Mouse (Mus musculus) bone marrow, adult 2 months (tissue): Measurements from ENCODE around the gene Dstyk. TPM values are rescaled to one million over a fixed set of nuclear protein-coding genes. Genes with fewer than 3 reads are reported as not detected.
A peak's percentile ranks its signal among the peaks of the same experiment; 100 is the strongest.

Source experiments
- H3K27ac ChIP-seq: fragments of 200-500 bp; 2 replicates; pipeline ENCODE4 v1.5.1; 2012; ENCODE audit warnings: low read depth, mild to moderate bottlenecking, control low read depth, inconsistent platforms, low read length; ENCODE audit not compliant: control insufficient read depth, poor library complexity, insufficient read depth
- H3K4me1 ChIP-seq: fragments of 200-500 bp; 2 replicates; pipeline ENCODE4 v1.6.1; 2011; ENCODE audit warnings: low read length; ENCODE audit not compliant: control insufficient read depth, insufficient read depth
- H3K4me3 ChIP-seq: fragments of 200-500 bp; replicated peaks from 2 replicates; pipeline ENCODE3; 2011; ENCODE audit warnings: mild to moderate bottlenecking, low read depth, low read length, control low read depth; ENCODE audit not compliant: control insufficient read depth
- CTCF ChIP-seq: fragments of 200-500 bp; IDR thresholded peaks from 2 replicates; pipeline ENCODE4 v1.5.1; 2011; ENCODE audit warnings: low read length, control low read depth; ENCODE audit not compliant: control insufficient read depth, insufficient read depth
- POLR2A ChIP-seq: fragments of 200-500 bp; IDR thresholded peaks from 2 replicates; pipeline ENCODE4 v1.6.1; 2011; ENCODE audit warnings: low read depth, mild to moderate bottlenecking, control low read depth, low read length, borderline replicate concordance; ENCODE audit not compliant: control insufficient read depth
- WGBS: fragments of 180-500 bp; shearing (Covaris S2); methylation state at CpG from one replicate; pipeline ENCODE4 v1.1.7; 2018; 5-methylcytosine and 5-hydroxymethylcytosine counted together
- polyA plus RNA-seq: library from polyadenylated mRNA; stranded (reverse); fragments of >200 nt; gene quantifications from 2 replicates; pipeline ENCODE4 v1.2.4, GENCODE M21; 2011; ENCODE audit warnings: low replicate concordance; ENCODE audit not compliant: missing spikeins, insufficient read depth, insufficient read length

The Dstyk gene
- polyA plus RNA-seq, 1 experiment, result 13.7 TPM

- whole genome bisulfite sequencing, result 86% methylated on average over 2 of the region's 2 CpGs
- TF ChIP-seq POLR2A (no peak), CTCF (no peak)
- no peak overlapping the region for H3K27ac ChIP-seq
- H3K4me3 ChIP-seq, result no peak overlapping the region
- peaks cover 3% of the 10 kb centered on the region; the same call in 1 of the 2 replicates for H3K4me1 ChIP-seq
These were observed 53.7 kb downstream of the Dstyk start for GRCm38 (mm10) chr1:132471032-132471431.

GRCm38 (mm10) chr1:132471499-132471898 is 54.1 kb downstream of the Dstyk start:
- no peak for TF ChIP-seq CTCF
- TF ChIP-seq POLR2A, result no peak
- 87% methylated on average over 5 of the region's 5 CpGs for WGBS

GRCm38 (mm10) chr1:132472537-132472936 is 55.2 kb downstream of the Dstyk start:
- peaks cover 3% of the 10 kb centered on the region; the same call in 1 of the 2 replicates for H3K4me1 ChIP-seq
- H3K27ac ChIP-seq, result no peak overlapping the region
- WGBS, result 43% methylated on average over 5 of the region's 5 CpGs
- no peak overlapping the region for H3K4me3 ChIP-seq
- TF ChIP-seq CTCF (no peak), POLR2A (no peak)

More at GRCm38 (mm10) chr1:132471499-132471898, 54.1 kb downstream of the Dstyk start:
- Histone ChIP-seq H3K27ac (no peak overlapping the region), H3K4me3 (no peak overlapping the region), H3K4me1 (peaks cover 3% of the 10 kb centered on the region; the same call in 1 of the 2 replicates)

GRCm38 (mm10) chr1:132474496-132474895 is 57.1 kb downstream of the Dstyk start:
- Histone ChIP-seq H3K27ac (no peak overlapping the region), H3K4me1 (peaks cover 3% of the 10 kb centered on the region; the same call in 1 of the 2 replicates), H3K4me3 (no peak overlapping the region)
- WGBS, result 82% methylated on average over 1 of the region's 1 CpGs
- TF ChIP-seq POLR2A (no peak), CTCF (no peak)

GRCm38 (mm10) chr1:132476575-132476927 is 59.2 kb downstream of the Dstyk start:
- WGBS, result 3% methylated on average over 9 of the region's 9 CpGs
- Histone ChIP-seq H3K4me3 (peak overlapping the region; percentile 79), H3K4me1 (no peaks in the 10 kb centered on the region; the same call in 1 of the 2 replicates), H3K27ac (peak overlapping the region; percentile 24; the same call in 1 of the 2 replicates)
- TF ChIP-seq CTCF (no peak), POLR2A (no peak)

GRCm38 (mm10) chr1:132476928-132477691 is 59.8 kb downstream of the Dstyk start, which contains the start of gene Rbbp5:
Gene Rbbp5, plus strand, starts transcription at chr1:132477365.
- Histone ChIP-seq H3K4me1 (no peaks in the 10 kb centered on the region; the same call in 1 of the 2 replicates), H3K27ac (peak within 1 kb of the TSS; percentile 67), H3K4me3 (peak within 1 kb of the TSS; percentile 79)
- TF ChIP-seq CTCF (no peak), POLR2A (no peak)
- under 1% methylated on average over 43 of the region's 43 CpGs for WGBS

- WGBS, result 94% methylated on average over 1 of the region's 1 CpGs
- H3K27ac ChIP-seq, result no peak overlapping the region
These were observed 62.1 kb downstream of the Dstyk start for GRCm38 (mm10) chr1:132479438-132479837.

GRCm38 (mm10) chr1:132481619-132482018 is 64.3 kb downstream of the Dstyk start:
- no peak for TF ChIP-seq POLR2A
- TF ChIP-seq CTCF, result no peak
- 77% methylated on average over 2 of the region's 2 CpGs for WGBS
- H3K27ac ChIP-seq, result no peak overlapping the region
- no peak overlapping the region for H3K4me3 ChIP-seq
- no peaks in the 10 kb centered on the region; the same call in 1 of the 2 replicates for H3K4me1 ChIP-seq

More at GRCm38 (mm10) chr1:132479438-132479837, 62.1 kb downstream of the Dstyk start:
- TF ChIP-seq POLR2A, result no peak
- TF ChIP-seq CTCF, result no peak
- H3K4me1 ChIP-seq, result no peaks in the 10 kb centered on the region; the same call in 1 of the 2 replicates
- no peak overlapping the region for H3K4me3 ChIP-seq

GRCm38 (mm10) chr1:132483234-132483633 is 65.9 kb downstream of the Dstyk start:
- 84% methylated on average over 3 of the region's 3 CpGs for WGBS
- no peak for TF ChIP-seq CTCF
- no peak for TF ChIP-seq POLR2A
- Histone ChIP-seq H3K27ac (no peak overlapping the region), H3K4me3 (no peak overlapping the region), H3K4me1 (no peaks in the 10 kb centered on the region; the same call in 1 of the 2 replicates)
